Mouse (Mus musculus) lung, embryonic 15.5 days (tissue): ENCODE measurements at regions not wholly inside any gene's neighbourhood (a gene's known extent, or its start where the extent isn't known, plus 50 kb on each side); places are given as distances from the start of the nearest gene placed in this dataset.

Experiments used
- ATAC-seq: fragments of 200-750 bp; cut with Nextera tagmentation; 2 replicates; pipeline ENCODE4 v1.8.0; 2017; ENCODE audit warnings: moderate number of reproducible peaks, borderline replicate concordance; ENCODE audit not compliant: low FRiP score, low TSS enrichment; ENCODE audit errors: extremely low read depth
- H3K27ac ChIP-seq: fragments of 300-500 bp; sonication (generic); 2 replicates; pipeline ENCODE4 v1.5.1; 2015; ENCODE audit warnings: moderate library complexity, mild to moderate bottlenecking, inconsistent platforms
- H3K27me3 ChIP-seq: fragments of 300-500 bp; sonication (generic); 2 replicates; pipeline ENCODE4 v1.6.1; 2015; ENCODE audit warnings: inconsistent platforms
- H3K36me3 ChIP-seq: fragments of 300-500 bp; sonication (generic); 2 replicates; pipeline ENCODE4 v1.6.1; 2015; ENCODE audit warnings: inconsistent platforms
- H3K4me1 ChIP-seq: fragments of 300-500 bp; sonication (generic); 2 replicates; pipeline ENCODE4 v1.6.1; 2015; ENCODE audit warnings: inconsistent platforms
- H3K4me2 ChIP-seq: fragments of 300-500 bp; sonication (generic); 2 replicates; pipeline ENCODE4 v1.6.1; 2015; ENCODE audit warnings: inconsistent platforms, mild to moderate bottlenecking, moderate library complexity
- H3K4me3 ChIP-seq: fragments of 300-500 bp; sonication (generic); 2 replicates; pipeline ENCODE4 v1.5.1; 2015; ENCODE audit warnings: mild to moderate bottlenecking, inconsistent platforms
- H3K9ac ChIP-seq: fragments of 300-500 bp; sonication (generic); 2 replicates; pipeline ENCODE4 v1.6.1; 2015; ENCODE audit warnings: inconsistent platforms
- H3K9me3 ChIP-seq: fragments of 300-500 bp; sonication (generic); 2 replicates; pipeline ENCODE4 v1.6.1; 2016; ENCODE audit warnings: inconsistent platforms
- whole genome bisulfite sequencing: fragments of 180-500 bp; shearing (Covaris S2); methylation state at CpG from one replicate; pipeline ENCODE4 v1.1.7; 2015; 5-methylcytosine and 5-hydroxymethylcytosine counted together

GRCm38 (mm10) chr13:52024349-52024748 lies 177.9 kb downstream of the Gadd45g start:
- H3K4me1 ChIP-seq = peaks cover 37% of the 10 kb centered on the region
- WGBS = 6% methylated on average over 2 of the region's 2 CpGs
- H3K4me2 ChIP-seq = peak overlapping the region; percentile 14
- no peak overlapping the region for H3K4me3 ChIP-seq
- H3K36me3 ChIP-seq = no peaks in the 10 kb centered on the region
- H3K9me3 ChIP-seq = no peaks in the 10 kb centered on the region
- no peaks in the 10 kb centered on the region for H3K27me3 ChIP-seq
- H3K27ac ChIP-seq = peak overlapping the region; percentile 75
- H3K9ac ChIP-seq = no peak overlapping the region
- ATAC-seq = peak; percentile 62; the same call in 1 of the 2 replicates

- no peaks in the 10 kb centered on the region for H3K27me3 ChIP-seq
- H3K9me3 ChIP-seq = no peaks in the 10 kb centered on the region
- ATAC-seq = peak; percentile 29; the same call in 1 of the 2 replicates
- no peak overlapping the region for H3K4me3 ChIP-seq
- H3K27ac ChIP-seq = peak overlapping the region; percentile 75
- peaks cover 37% of the 10 kb centered on the region for H3K4me1 ChIP-seq
- 14% methylated on average over 18 of the region's 18 CpGs for WGBS
- peak overlapping the region; percentile 14 for H3K4me2 ChIP-seq
- no peak overlapping the region for H3K9ac ChIP-seq
- H3K36me3 ChIP-seq = no peaks in the 10 kb centered on the region
Measured at GRCm38 (mm10) chr13:52024832-52025481, 178.5 kb downstream of the Gadd45g start.

DNA sequence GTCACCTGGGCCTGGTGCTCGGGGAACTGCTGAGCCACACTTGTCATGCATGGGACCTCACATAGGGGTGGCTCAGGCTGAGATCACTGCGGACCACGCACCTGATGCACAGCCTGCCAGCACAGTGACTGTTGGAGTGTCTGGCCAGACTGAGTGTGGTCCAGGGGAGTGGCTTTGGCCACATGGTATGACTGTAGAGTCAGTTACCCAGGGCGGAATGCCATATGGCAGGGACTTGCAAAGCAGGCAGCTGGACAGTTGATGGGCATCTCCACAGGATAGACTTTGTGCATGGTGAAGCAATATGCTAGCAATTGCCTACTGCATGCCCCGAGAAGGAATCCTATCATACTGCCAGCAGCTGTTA lies 179.0 kb downstream of the Gadd45g start:
- Histone ChIP-seq H3K4me1 (peaks cover 35% of the 10 kb centered on the region), H3K4me2 (no peak overlapping the region), H3K4me3 (no peak overlapping the region), H3K36me3 (no peaks in the 10 kb centered on the region), H3K27ac (no peak overlapping the region), H3K9ac (no peak overlapping the region), H3K27me3 (no peaks in the 10 kb centered on the region), H3K9me3 (no peaks in the 10 kb centered on the region)
- 61% methylated on average over 5 of the region's 5 CpGs for WGBS
- ATAC-seq = no peak

- no peaks in the 10 kb centered on the region for H3K9me3 ChIP-seq
- ATAC-seq = no peak
- no peak overlapping the region for H3K9ac ChIP-seq
- no peak overlapping the region for H3K4me3 ChIP-seq
- H3K4me1 ChIP-seq = peaks cover 30% of the 10 kb centered on the region
- H3K36me3 ChIP-seq = no peaks in the 10 kb centered on the region
- H3K27me3 ChIP-seq = no peaks in the 10 kb centered on the region
- 79% methylated on average over 7 of the region's 7 CpGs for WGBS
- no peak overlapping the region for H3K4me2 ChIP-seq
- no peak overlapping the region for H3K27ac ChIP-seq
Measured at GRCm38 (mm10) chr13:52026291-52026690, 179.8 kb downstream of the Gadd45g start.

DNA sequence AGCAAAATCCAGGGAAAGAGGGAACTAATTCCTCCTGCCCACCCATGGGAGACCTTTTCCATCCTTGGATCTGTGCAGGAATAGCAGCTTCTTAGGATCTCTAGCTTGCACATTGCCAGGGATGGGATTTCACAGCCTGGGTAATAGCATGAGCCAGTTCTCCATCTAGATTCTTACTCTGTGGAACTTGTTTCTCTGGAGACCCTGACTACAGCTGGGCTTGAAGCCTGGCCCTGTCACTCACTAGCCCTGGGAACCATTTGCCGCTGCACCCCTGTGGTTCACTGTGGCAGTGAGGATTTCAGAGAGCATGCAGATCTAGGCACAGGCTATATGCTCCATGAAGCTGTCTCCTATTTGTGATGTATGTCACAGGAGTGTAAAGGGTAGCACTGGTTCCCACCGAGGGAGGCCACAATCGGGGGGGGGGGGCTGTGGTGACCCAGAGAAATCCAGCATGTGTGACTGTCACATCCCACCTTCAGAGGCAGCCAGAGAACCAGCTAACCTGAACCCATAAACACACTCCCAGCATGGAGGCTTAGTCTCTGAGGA lies 183.5 kb downstream of the Gadd45g start:
- H3K9ac ChIP-seq = no peak overlapping the region
- no peak overlapping the region for H3K4me3 ChIP-seq
- 53% methylated on average over 3 of the region's 3 CpGs for WGBS
- no peak overlapping the region for H3K27ac ChIP-seq
- no peak overlapping the region for H3K4me2 ChIP-seq
- H3K36me3 ChIP-seq = no peaks in the 10 kb centered on the region
- no peak for ATAC-seq
- H3K4me1 ChIP-seq = peaks cover 8% of the 10 kb centered on the region
- no peaks in the 10 kb centered on the region for H3K27me3 ChIP-seq
- H3K9me3 ChIP-seq = no peaks in the 10 kb centered on the region

- Histone ChIP-seq H3K27ac (no peak overlapping the region), H3K9ac (no peak overlapping the region), H3K27me3 (no peaks in the 10 kb centered on the region), H3K9me3 (no peaks in the 10 kb centered on the region), H3K4me1 (peaks cover 11% of the 10 kb centered on the region; the same call in 1 of the 2 replicates), H3K4me2 (no peak overlapping the region), H3K36me3 (no peaks in the 10 kb centered on the region), H3K4me3 (no peak overlapping the region)
- 72% methylated on average over 5 of the region's 5 CpGs for WGBS
- ATAC-seq = no peak
Measured at GRCm38 (mm10) chr13:52031465-52031864, 185.0 kb downstream of the Gadd45g start.

DNA sequence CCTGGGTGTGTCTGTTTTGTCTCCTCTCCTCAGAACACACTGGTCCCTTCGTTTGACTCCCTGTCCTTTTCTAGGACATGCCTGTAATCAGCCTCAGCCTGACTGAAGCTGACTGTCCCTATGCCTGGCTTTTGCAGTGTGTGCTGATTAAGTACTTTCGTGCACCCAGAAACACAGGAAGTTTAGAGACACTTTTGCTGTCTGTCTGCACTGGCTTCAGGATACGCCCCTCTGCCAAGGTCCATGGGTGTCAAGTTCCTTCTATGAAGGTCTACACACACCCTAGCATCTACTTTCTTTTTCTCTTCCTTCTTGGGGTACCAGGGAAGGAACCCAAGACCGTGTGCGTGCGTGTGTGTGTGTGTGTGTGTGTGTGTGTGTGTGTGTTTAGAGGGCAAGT lies 189.3 kb downstream of the Gadd45g start:
- H3K9ac ChIP-seq = no peak overlapping the region
- 53% methylated on average over 6 of the region's 6 CpGs for WGBS

GRCm38 (mm10) chr13:52036351-52036750 lies 189.9 kb downstream of the Gadd45g start:
- no peaks in the 10 kb centered on the region for H3K9me3 ChIP-seq
- H3K27ac ChIP-seq = no peak overlapping the region
- no peak overlapping the region for H3K9ac ChIP-seq
- H3K4me1 ChIP-seq = peaks cover 19% of the 10 kb centered on the region
- no peaks in the 10 kb centered on the region for H3K27me3 ChIP-seq
- no peak overlapping the region for H3K4me3 ChIP-seq
- no peaks in the 10 kb centered on the region for H3K36me3 ChIP-seq
- ATAC-seq = no peak
- 64% methylated on average over 5 of the region's 5 CpGs for WGBS
- H3K4me2 ChIP-seq = no peak overlapping the region

More for the DNA sequence above, 189.3 kb downstream of the Gadd45g start:
- H3K9me3 ChIP-seq = no peaks in the 10 kb centered on the region
- no peaks in the 10 kb centered on the region for H3K36me3 ChIP-seq
- no peak overlapping the region for H3K4me2 ChIP-seq
- H3K27me3 ChIP-seq = no peaks in the 10 kb centered on the region
- H3K4me1 ChIP-seq = peaks cover 16% of the 10 kb centered on the region; the same call in 1 of the 2 replicates
- ATAC-seq = no peak
- no peak overlapping the region for H3K27ac ChIP-seq
- H3K4me3 ChIP-seq = no peak overlapping the region

DNA sequence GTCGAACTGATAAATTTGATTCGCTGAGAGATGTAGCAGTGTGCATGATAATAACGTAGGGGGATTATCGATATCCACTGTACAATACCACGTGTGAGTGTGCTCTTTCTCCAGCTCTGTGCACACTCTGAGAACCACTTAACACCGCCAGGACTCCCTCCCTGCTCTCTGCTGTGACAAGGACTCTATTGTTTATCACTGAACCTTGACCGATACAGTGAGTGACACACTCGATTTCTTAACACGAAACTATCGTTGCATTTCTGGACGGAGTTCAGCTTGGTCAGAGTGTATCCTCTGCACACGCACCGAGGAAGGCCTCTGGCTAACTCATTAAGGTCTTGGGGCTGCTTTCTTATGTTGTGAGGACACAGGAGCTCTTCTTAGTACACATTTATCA lies 190.7 kb downstream of the Gadd45g start:
- Histone ChIP-seq H3K9ac (no peak overlapping the region), H3K4me3 (no peak overlapping the region), H3K4me2 (no peak overlapping the region), H3K9me3 (no peaks in the 10 kb centered on the region), H3K4me1 (peaks cover 28% of the 10 kb centered on the region), H3K27ac (no peak overlapping the region), H3K27me3 (no peaks in the 10 kb centered on the region), H3K36me3 (no peaks in the 10 kb centered on the region)
- ATAC-seq = no peak
- 46% methylated on average over 13 of the region's 13 CpGs for WGBS

DNA sequence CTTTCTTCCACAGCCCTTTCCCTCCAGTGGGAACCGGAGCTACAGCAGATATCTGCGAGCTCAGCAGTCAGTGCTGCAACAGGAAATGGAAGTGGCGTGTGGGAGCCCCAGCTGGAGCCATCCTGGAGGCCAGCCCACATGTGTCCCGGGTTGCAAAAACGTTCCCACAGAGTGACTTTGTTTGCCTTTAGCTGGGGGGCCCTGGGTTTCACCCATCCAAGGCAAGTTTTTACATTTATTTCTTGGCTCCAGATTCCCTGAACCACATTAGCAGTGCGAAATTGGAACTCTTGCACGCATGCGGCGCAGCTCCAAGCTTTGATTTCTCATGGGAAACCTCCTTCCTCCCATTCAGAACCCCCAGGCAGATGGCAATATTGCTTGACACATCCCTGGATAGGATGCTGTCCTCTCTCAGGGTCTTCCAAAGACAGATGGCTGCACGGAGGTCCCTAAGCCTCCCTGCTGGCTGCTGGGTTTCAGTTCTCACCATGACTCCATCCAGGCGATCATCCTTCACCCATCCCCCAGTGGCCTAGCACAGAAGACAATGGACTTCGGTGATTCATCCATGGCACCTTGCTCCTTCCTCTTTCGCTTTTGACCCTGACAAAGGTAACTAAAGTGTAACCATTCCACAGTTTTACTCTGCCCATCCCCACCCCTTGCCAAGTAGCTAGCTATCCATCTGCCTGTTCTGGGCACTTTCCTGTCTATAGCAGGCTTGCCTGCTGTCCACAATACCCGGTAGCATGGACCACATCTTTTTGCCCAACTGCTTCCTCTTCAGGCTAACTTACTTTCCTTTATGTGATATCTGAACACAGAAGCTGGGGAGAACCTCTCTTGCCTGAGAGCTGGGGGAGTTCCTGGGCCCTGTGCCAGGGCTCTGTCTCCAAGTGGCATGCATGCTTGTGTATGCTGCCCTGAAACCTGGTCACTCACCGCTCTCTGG lies 195.3 kb downstream of the Gadd45g start:
- Histone ChIP-seq H3K27ac (peak overlapping the region; percentile 76), H3K4me1 (peaks cover 30% of the 10 kb centered on the region), H3K9me3 (no peaks in the 10 kb centered on the region), H3K4me2 (peak overlapping the region; percentile 33), H3K36me3 (no peaks in the 10 kb centered on the region), H3K9ac (no peak overlapping the region), H3K4me3 (no peak overlapping the region), H3K27me3 (no peaks in the 10 kb centered on the region)
- 27% methylated on average over 15 of the region's 15 CpGs for WGBS
- ATAC-seq = peak; percentile 79

DNA sequence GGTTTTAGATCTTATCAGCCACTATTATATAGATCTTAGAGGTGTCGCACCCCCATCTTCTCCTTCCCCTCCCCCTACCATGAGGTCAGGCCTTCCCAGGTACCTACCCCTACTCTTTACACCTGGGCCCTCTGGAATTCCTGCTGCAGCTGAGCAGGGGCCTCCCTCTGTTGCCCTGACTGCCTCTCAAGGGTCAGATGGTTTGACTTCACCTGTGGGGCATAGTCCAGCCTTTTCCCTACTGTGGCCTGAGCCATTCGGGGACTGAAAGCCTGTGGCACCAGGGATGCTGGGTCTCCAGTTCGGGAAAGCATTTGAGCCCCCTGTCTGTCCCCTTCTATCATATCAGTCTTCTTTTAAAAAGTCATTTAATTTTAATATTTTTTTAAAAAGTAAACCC lies 196.4 kb downstream of the Gadd45g start:
- WGBS = 89% methylated on average over 3 of the region's 3 CpGs
- Histone ChIP-seq H3K27ac (no peak overlapping the region), H3K27me3 (no peaks in the 10 kb centered on the region), H3K4me3 (no peak overlapping the region), H3K4me1 (peaks cover 32% of the 10 kb centered on the region), H3K9me3 (no peaks in the 10 kb centered on the region), H3K9ac (no peak overlapping the region), H3K36me3 (no peaks in the 10 kb centered on the region), H3K4me2 (no peak overlapping the region)
- ATAC-seq = no peak

DNA sequence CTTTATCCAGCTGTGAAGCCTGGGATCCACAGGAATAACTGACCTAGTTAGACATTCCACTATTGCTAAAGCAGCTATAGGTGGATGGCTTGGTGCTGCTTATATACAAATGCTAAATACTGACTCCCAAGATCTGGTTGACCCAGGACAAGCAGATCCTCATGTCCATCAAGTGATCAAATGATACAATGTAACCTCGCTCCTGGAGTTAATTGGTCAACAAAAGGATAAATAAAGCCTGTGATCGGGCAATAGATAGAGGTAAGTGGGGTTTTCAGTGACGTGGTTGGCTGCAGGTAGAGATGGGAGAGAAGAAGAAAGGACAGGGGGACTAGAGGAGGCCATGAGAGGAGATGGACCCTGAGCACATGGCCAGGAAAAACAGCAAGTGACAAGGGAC lies 197.4 kb downstream of the Gadd45g start:
- ATAC-seq = no peak
- Histone ChIP-seq H3K36me3 (no peaks in the 10 kb centered on the region), H3K4me1 (peaks cover 32% of the 10 kb centered on the region), H3K27ac (no peak overlapping the region), H3K9ac (no peak overlapping the region), H3K4me3 (no peak overlapping the region), H3K4me2 (no peak overlapping the region), H3K27me3 (no peaks in the 10 kb centered on the region), H3K9me3 (no peaks in the 10 kb centered on the region)
- 91% methylated on average over 3 of the region's 3 CpGs for WGBS
